Mouse (Mus musculus): ENCODE data around the gene Bcl2.

- TF ChIP-seq CTCF (IDR thresholded peaks at IDR 0.05; ENCODE audit: low read depth) (peak; percentile 67), EP300 (optimal IDR thresholded peaks at IDR 0.05) (no peak)
These were observed 24.0 kb upstream of the Bcl2 start for GRCm38 (mm10) chr1:106738092-106738491.

Data from stomach, postnatal 0 days (tissue).